Mouse (Mus musculus) heart, embryonic 16.5 days (tissue): ENCODE data around the gene Ssh1. TPM values are rescaled to one million over a fixed set of nuclear protein-coding genes. Genes with fewer than 3 reads are reported as not detected.
A peak's percentile ranks its signal among the peaks of the same experiment; 100 is the strongest.

Experiments
- ATAC-seq: fragments of 200-750 bp; cut with Nextera tagmentation; replicated peaks from 2 replicates; pipeline ENCODE4 v1.8.0; 2017; ENCODE audit warnings: moderate number of reproducible peaks; ENCODE audit not compliant: insufficient read depth, low FRiP score; ENCODE audit errors: extremely low read depth
- H3K27ac ChIP-seq: fragments of 300-500 bp; sonication (generic); 2 replicates; pipeline ENCODE4 v1.5.1; 2014; ENCODE audit warnings: mild to moderate bottlenecking, low read length, control low read depth, moderate library complexity
- H3K27me3 ChIP-seq: fragments of 300-500 bp; sonication (generic); 2 replicates; pipeline ENCODE4 v1.6.1; 2014; ENCODE audit warnings: low read length, mixed read lengths; ENCODE audit not compliant: control insufficient read depth, insufficient read depth
- H3K36me3 ChIP-seq: fragments of 300-500 bp; sonication (generic); 2 replicates; pipeline ENCODE4 v1.6.1; 2014; ENCODE audit not compliant: control insufficient read depth, insufficient read depth
- H3K4me1 ChIP-seq: fragments of 300-500 bp; sonication (generic); 2 replicates; pipeline ENCODE4 v1.6.1; 2014; ENCODE audit warnings: low read length, mixed read lengths; ENCODE audit not compliant: control insufficient read depth, insufficient read depth
- H3K4me2 ChIP-seq: fragments of 300-500 bp; sonication (generic); 2 replicates; pipeline ENCODE4 v1.6.1; 2014; ENCODE audit warnings: low read depth, mild to moderate bottlenecking, control low read depth, low read length
- H3K4me3 ChIP-seq: fragments of 300-500 bp; sonication (generic); 2 replicates; pipeline ENCODE4 v1.5.1; 2014; ENCODE audit warnings: mild to moderate bottlenecking, control low read depth, low read length
- H3K9ac ChIP-seq: fragments of 300-500 bp; sonication (generic); 2 replicates; pipeline ENCODE4 v1.6.1; 2014; ENCODE audit warnings: low read length, control low read depth
- H3K9me3 ChIP-seq: fragments of 300-500 bp; sonication (generic); replicated peaks from 2 replicates; pipeline ENCODE4 v1.6.1; 2016; ENCODE audit warnings: low read length; ENCODE audit not compliant: control insufficient read depth
- WGBS: fragments of 180-500 bp; shearing (Covaris S2); extraction: QIAGEN DNeasy Blood & Tissue Kit; methylation state at CpG from one replicate; pipeline ENCODE4 v1.1.7; 2014; 5-methylcytosine and 5-hydroxymethylcytosine counted together
- polyA plus RNA-seq: library from polyadenylated mRNA; unstranded; fragments of >200 nt; fragmentation: Nextera tagmentation; extraction: Ambion mirVana; gene quantifications from 2 replicates; pipeline ENCODE4 v1.2.1, GENCODE M21; 2015

The Ssh1 gene
- polyA plus RNA-seq, 1 experiment from 2014 or later: 8.6 TPM

- 50% methylated on average over 9 of the region's 9 CpGs for WGBS
- no peak overlapping the region for H3K4me2 ChIP-seq
- 0 out of 2 replicates have a peak, but pooled peaks have one; percentile 28 for ATAC-seq
Measured at GRCm38 (mm10) chr5:113975538-113976215, 18.0 kb downstream of the Ssh1 start.

GRCm38 (mm10) chr5:113974576-113974975 lies 19.1 kb downstream of the Ssh1 start:
- ATAC-seq: no peak
- Histone ChIP-seq H3K4me3 (no peak overlapping the region), H3K9ac (peak overlapping the region; percentile 21; the same call in 1 of the 2 replicates)

More at GRCm38 (mm10) chr5:113975538-113976215, 18.0 kb downstream of the Ssh1 start:
- Histone ChIP-seq H3K4me1 (peaks cover 34% of the 10 kb centered on the region), H3K27me3 (no peaks in the 10 kb centered on the region), H3K4me3 (no peak overlapping the region), H3K27ac (peak overlapping the region; percentile 39), H3K36me3 (no peaks in the 10 kb centered on the region; the same call in 1 of the 2 replicates), H3K9ac (no peak overlapping the region), H3K9me3 (no peaks in the 10 kb centered on the region)

GRCm38 (mm10) chr5:113973790-113974189 lies 19.9 kb downstream of the Ssh1 start:
- Histone ChIP-seq H3K4me3 (no peak overlapping the region), H3K9me3 (no peaks in the 10 kb centered on the region), H3K27ac (peak overlapping the region; percentile 54), H3K36me3 (peaks cover 5% of the 10 kb centered on the region; the same call in 1 of the 2 replicates), H3K4me1 (peaks cover 34% of the 10 kb centered on the region), H3K4me2 (peak overlapping the region; percentile 32; the same call in 1 of the 2 replicates), H3K9ac (no peak overlapping the region), H3K27me3 (no peaks in the 10 kb centered on the region)
- no peak for ATAC-seq
- WGBS: 65% methylated on average over 8 of the region's 8 CpGs

More at GRCm38 (mm10) chr5:113974576-113974975, 19.1 kb downstream of the Ssh1 start:
- peak overlapping the region; percentile 32; the same call in 1 of the 2 replicates for H3K4me2 ChIP-seq
- H3K4me1 ChIP-seq: peaks cover 34% of the 10 kb centered on the region
- H3K36me3 ChIP-seq: peaks cover 1% of the 10 kb centered on the region; the same call in 1 of the 2 replicates
- 22% methylated on average over 15 of the region's 15 CpGs for WGBS
- H3K9me3 ChIP-seq: no peaks in the 10 kb centered on the region
- no peaks in the 10 kb centered on the region for H3K27me3 ChIP-seq
- H3K27ac ChIP-seq: peak overlapping the region; percentile 54

- WGBS: 24% methylated on average over 18 of the region's 18 CpGs
- H3K9ac ChIP-seq: no peak overlapping the region
- H3K4me3 ChIP-seq: no peak overlapping the region
- peak; percentile 65; the same call in 1 of the 2 replicates for ATAC-seq
- H3K4me1 ChIP-seq: peaks cover 34% of the 10 kb centered on the region
- H3K4me2 ChIP-seq: peak overlapping the region; percentile 3; the same call in 1 of the 2 replicates
- peaks cover 6% of the 10 kb centered on the region; the same call in 1 of the 2 replicates for H3K36me3 ChIP-seq
- no peaks in the 10 kb centered on the region for H3K9me3 ChIP-seq
- peak overlapping the region; percentile 49 for H3K27ac ChIP-seq
- no peaks in the 10 kb centered on the region for H3K27me3 ChIP-seq
Measured at GRCm38 (mm10) chr5:113972589-113973515, 20.8 kb downstream of the Ssh1 start.

- no peak overlapping the region for H3K27ac ChIP-seq
- no peak overlapping the region for H3K9ac ChIP-seq
- no peak overlapping the region for H3K4me3 ChIP-seq
- H3K27me3 ChIP-seq: no peaks in the 10 kb centered on the region
- no peak overlapping the region for H3K4me2 ChIP-seq
- peaks cover 39% of the 10 kb centered on the region for H3K4me1 ChIP-seq
- 80% methylated on average over 10 of the region's 10 CpGs for WGBS
- no peak for ATAC-seq
- peaks cover 9% of the 10 kb centered on the region; the same call in 1 of the 2 replicates for H3K36me3 ChIP-seq
- no peaks in the 10 kb centered on the region for H3K9me3 ChIP-seq
Measured at GRCm38 (mm10) chr5:113971434-113971960, 22.2 kb downstream of the Ssh1 start.

GRCm38 (mm10) chr5:113968371-113968770 lies 25.3 kb downstream of the Ssh1 start:
- H3K27ac ChIP-seq: no peak overlapping the region

GRCm38 (mm10) chr5:113966452-113967150 lies 27.1 kb downstream of the Ssh1 start:
- H3K4me2 ChIP-seq: no peak overlapping the region
- no peak overlapping the region for H3K4me3 ChIP-seq
- peak overlapping the region; percentile 19; the same call in 1 of the 2 replicates for H3K27ac ChIP-seq
- 59% methylated on average over 13 of the region's 13 CpGs for WGBS
- peaks cover 15% of the 10 kb centered on the region for H3K4me1 ChIP-seq
- H3K9ac ChIP-seq: no peak overlapping the region
- no peak for ATAC-seq
- peaks cover 19% of the 10 kb centered on the region for H3K36me3 ChIP-seq
- no peaks in the 10 kb centered on the region for H3K9me3 ChIP-seq
- H3K27me3 ChIP-seq: no peaks in the 10 kb centered on the region

More at GRCm38 (mm10) chr5:113968371-113968770, 25.3 kb downstream of the Ssh1 start:
- H3K36me3 ChIP-seq: peaks cover 18% of the 10 kb centered on the region
- peaks cover 12% of the 10 kb centered on the region for H3K4me1 ChIP-seq
- 82% methylated on average over 11 of the region's 11 CpGs for WGBS
- H3K9ac ChIP-seq: no peak overlapping the region
- ATAC-seq: no peak
- H3K9me3 ChIP-seq: no peaks in the 10 kb centered on the region
- no peak overlapping the region for H3K4me3 ChIP-seq
- H3K4me2 ChIP-seq: no peak overlapping the region
- no peaks in the 10 kb centered on the region for H3K27me3 ChIP-seq

- H3K27me3 ChIP-seq: no peaks in the 10 kb centered on the region
- H3K9ac ChIP-seq: no peak overlapping the region
- ATAC-seq: no peak
- 90% methylated on average over 7 of the region's 7 CpGs for WGBS
- H3K4me1 ChIP-seq: peaks cover 16% of the 10 kb centered on the region
- no peak overlapping the region for H3K4me2 ChIP-seq
- no peaks in the 10 kb centered on the region for H3K9me3 ChIP-seq
- no peak overlapping the region for H3K27ac ChIP-seq
- peaks cover 19% of the 10 kb centered on the region for H3K36me3 ChIP-seq
- no peak overlapping the region for H3K4me3 ChIP-seq
Measured at GRCm38 (mm10) chr5:113965659-113966185, 28.0 kb downstream of the Ssh1 start.
